Mouse (Mus musculus) heart, adult 8-10 months (tissue): ENCODE results near the gene Gm49486. TPM values are rescaled to one million over a fixed set of nuclear protein-coding genes. Genes with fewer than 3 reads are reported as not detected.

Experiments used
- DNase-seq: peaks from one replicate; pipeline ENCODE4 v3.0.0; 2022; ENCODE audit warnings: low spot score
- total RNA-seq, 4 experiments: library from RNA; stranded (reverse); gene quantifications; 2 replicates each; pipeline ENCODE4 v1.2.4; 2022

Gm49486 gene
- total RNA-seq, 4 experiments from 2014 or later, result 0.63 to 1.5 (median 1.1) TPM

DNA sequence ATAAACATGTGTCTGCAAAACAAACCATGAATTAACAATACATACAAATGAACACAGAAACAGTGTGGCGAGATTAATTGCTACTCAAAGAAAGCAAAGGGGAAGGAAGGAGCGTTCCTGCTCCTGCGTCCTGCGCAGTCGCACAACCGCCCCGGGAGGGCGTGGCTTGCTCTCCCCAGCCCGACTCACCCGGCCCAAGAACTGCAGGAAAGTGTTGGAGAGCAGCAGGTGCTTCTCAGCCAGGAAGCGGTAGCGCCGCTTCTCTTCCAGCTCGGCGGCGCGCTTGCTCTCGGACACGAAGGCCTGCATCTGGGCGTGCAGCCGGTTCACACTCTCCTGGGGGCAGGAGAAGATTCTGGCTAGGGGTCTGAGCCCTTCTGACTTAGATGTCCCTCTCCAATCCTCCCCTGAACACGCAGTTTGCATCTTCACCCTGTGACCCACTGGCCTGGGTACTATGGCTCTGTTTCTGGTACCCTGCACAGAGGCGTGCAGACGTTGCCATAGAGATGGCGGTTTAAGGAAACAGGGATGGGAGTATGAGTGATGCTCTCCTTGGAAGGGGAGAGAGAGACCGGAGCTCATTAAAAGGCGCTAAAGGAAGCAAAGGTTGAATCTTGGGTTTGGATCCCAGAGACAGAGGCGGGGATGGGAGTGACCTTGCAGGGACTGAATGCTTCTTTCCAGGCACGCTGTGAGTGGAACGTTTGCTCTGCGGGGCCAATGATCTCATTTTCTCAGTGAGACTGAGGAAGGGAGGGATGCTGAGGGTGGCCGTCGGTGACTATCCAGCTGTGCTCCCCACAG lies 41.3 kb downstream of the Gm49486 start:
- DNase-seq, result peak; percentile 79

DNA sequence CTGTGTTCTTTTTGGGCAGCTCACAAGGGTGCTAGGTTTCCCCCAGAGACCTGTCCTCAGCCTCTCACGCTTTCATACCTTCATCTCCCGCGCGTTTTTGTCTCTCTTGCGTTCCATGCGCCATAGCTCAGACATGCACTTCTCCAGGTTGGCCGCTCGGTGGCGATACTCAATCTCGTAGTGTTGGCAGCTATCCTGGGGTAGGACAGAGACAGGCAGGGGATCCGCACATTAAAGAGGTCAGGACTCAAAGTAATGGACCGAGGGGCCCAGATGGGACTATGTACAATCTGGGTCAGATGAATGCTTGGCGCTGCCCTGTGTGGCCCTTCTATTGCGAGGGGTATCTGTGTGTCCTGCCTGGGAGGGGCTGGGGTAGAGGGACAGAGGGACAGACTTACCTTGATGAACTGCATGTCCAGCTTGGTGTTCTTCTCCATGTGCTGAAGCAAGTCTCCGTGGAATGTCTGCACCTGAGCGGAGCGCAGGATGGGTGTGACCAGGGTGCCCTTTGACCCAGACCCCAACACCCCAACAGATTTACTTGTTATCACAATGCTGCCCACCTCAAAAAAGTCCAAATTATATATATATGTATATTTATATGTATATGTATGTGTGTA lies 42.0 kb downstream of the Gm49486 start:
- no peak for DNase-seq

DNA sequence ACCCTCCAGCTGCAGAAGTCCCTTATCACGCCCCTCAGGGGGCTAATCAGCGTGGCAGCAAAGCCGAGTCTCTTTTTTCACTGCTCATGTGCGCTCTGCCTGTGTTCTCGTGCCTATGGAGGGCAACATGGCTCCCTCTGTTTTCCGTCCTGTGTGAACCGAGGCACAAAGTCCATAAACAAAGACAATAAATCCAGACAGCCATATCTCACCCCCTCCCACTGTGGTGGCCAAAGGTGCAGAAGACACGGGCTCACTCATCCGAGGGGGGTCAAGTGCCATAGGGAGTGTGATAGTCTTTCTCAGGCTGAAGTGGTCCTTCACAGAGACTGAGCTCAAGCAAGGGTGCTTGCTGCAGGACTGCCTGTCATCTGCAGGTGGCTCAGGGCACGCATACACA lies 43.8 kb downstream of the Gm49486 start:
- no peak for DNase-seq

DNA sequence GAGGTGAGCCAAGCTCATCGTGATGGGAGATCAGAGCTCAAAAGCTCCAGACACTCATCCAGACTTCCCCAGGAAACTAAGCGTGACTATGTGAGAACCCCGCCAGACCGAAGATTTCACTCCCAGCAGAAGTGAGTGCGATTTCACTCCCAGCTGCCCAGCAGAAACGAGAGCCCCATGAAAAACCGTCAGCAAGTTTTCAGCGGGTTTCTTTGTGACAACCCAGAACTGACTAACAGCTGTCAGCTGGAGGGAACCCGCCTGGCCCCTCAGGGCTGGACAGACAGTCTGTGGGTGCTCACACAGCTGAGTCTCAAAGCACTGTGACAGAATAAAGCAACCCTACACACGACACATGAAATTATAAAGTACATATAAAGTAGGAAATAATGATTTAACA lies 48.5 kb downstream of the Gm49486 start:
- DNase-seq, result no peak

DNA sequence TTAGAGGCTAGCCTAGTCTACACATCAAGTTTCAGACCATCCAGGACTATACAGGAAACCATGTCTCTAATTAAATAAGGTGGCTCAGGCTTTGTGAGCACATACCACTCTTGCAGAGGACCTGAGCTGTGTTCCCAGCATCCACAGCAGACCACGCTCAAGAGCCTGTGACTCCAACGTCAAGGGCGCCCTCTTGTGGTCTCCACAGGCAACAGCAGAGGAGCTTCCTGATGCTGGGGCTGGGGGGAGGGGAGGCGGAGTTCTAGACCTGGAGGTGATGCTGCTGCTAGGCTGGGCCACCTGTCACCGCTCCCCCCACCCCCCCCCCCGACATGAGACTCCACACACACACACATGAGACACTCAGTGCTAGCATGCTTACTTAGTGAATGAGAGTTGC lies 51.0 kb downstream of the Gm49486 start:
- no peak for DNase-seq

DNA sequence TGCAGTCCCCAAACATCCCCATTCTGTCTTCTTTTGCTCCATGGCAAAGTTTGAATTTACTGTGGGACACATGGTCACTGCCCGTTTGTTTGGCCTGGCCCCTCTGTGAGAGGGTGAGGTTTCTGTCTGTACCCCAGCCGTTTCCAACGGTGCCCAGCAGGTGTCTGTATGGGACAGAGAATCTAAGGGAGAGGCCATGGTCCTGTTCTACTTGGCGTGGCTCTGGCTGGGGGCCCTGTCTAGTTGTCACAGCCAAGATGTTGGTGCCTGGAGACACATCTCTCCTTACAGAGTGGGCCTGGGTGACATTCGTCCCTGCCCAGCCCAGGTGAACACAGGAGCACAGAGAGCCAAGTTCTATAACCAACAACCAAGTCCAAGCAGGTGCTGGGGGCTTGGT lies 51.7 kb downstream of the Gm49486 start:
- DNase-seq, result no peak

DNA sequence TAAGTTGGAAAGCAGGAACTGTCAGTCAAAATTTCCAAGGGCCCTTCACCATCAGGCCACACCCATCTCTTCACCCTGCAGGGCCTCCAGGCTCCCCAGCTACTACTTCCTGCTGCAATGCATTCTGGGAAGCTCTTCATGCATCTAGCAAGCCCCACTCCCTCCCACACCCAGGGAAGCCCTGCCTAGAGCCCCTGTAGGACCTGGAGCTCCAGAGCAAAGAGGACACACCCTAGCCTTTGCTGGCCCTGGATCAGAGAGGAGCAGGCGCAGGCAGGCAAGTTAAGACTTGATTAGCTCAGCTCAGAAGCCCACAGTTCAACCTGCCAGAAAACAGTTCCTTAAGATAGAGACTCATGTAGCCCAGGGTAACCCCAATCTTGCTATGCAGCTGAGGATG lies 52.2 kb downstream of the Gm49486 start:
- DNase-seq, result no peak

DNA sequence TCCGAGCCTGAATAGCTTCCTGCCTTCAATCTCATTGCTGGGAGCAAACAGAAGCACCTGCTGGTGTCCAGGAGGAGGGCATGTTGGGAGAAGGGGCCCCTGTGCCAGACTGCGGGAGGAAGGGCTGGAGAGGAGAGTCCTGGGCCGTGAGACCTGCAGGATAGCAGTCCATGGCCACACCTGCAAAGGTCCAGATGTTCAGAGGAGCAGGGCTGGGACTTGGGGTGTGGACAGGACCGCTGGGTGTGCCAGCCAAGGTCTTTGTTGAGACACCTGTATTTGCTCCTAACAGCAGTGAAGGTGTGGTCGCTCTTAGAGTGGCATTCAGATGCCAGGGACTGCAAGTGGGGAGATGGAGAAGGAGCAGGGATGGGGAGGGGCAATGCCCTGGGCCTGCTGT lies 53.2 kb downstream of the Gm49486 start:
- no peak for DNase-seq

DNA sequence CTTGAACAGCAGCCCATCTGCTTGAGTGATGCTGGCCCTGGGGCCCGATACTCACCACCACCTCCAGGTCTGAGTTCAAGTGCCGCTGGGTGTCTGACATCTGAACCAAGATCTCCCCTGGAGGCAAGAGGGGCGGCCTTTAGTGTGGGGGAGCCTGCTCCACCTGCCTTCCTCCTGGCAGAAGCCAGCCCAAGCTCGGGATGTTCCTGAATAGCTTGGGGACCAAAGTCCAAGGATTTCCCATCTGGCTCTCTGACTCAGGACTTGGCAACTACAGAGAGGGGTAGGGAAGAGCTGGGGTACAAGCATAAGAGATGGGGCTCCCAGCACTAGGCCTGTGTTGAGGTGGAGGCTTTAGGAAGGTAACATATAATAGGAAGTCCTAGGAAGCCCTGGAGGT lies 54.2 kb downstream of the Gm49486 start:
- no peak for DNase-seq

DNA sequence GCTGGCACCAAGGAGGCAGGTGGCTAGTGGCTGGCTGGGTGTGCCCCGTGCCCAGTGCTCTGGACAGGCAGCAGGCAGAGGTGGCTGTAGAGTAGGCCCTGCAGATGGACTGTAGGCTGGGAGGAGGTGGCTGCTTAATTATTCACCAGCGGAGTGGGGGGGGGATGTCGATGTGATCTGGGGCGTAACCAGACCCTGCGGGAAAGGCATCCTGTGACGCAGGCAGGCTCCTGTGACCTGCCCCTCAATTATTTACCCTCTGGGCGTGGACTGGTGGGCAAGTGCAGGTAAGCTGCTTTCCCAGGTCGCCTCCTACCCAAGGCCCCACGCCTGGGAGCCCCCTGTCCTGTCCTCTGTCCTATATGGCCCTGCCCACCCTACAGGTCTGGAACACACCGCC lies 56.2 kb downstream of the Gm49486 start, which contains the start of gene Baiap2l2:
Baiap2l2 (minus strand) TSS at position 139 of the 400 bp plus-strand sequence.
- DNase-seq, result no peak

DNA sequence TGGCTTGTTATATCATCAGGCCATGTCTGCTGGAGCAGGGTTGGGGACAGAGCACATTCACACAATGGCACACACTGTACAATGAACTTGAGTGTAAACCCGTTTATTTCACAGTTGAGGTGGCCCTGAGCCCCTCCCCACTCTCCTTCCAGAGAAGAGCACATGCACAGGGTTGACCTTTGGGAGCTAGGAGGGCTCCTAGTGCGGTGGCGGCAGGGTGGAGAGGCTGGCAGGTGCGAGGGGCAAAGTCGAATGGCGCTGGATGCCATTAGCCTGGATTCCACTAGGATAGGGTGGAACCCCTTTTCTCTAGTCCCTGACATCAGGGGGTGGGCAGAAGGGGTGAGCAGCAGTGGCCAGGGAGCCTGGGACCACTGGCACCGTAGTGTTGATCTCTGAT lies 57.0 kb downstream of the Gm49486 start:
- DNase-seq, result no peak

DNA sequence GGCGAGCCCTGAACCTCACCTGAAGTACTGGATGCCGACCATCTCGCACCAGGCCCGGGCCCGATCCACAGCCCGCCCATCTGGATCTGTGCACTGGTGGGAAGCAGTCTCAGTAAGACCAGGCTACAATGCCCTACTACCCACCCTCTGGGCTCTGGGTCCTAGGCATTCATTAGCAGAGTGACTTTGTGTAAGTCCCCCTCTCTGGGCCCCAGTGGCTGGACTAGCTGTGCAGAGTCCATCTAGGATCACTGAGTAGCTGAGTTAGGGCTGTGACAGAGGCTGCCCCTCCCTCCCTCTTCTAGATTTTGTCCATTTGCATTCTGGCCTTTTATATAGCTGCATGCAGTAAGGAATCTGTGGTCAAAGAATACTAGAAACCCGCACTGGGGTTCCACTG lies 57.9 kb downstream of the Gm49486 start:
- no peak for DNase-seq

DNA sequence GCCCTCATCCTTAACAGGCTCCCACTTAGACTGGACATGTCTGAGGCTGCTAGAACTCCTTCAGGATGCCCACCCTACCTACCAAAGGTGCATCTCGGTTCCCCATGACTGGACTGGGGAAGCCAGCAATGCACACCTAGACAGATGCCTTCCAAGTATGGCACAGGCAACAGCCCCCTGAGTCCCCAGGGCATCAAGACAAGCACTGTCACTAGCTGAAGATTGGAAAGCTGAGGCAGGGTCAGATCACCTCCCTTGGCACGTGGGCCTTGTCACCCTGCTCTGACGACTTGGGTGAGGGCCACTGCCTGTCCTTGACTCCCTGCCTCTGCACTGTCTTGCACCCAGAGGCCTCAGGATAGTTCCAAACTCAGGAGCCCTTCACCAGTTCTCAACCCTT lies 59.2 kb downstream of the Gm49486 start:
- no peak for DNase-seq

DNA sequence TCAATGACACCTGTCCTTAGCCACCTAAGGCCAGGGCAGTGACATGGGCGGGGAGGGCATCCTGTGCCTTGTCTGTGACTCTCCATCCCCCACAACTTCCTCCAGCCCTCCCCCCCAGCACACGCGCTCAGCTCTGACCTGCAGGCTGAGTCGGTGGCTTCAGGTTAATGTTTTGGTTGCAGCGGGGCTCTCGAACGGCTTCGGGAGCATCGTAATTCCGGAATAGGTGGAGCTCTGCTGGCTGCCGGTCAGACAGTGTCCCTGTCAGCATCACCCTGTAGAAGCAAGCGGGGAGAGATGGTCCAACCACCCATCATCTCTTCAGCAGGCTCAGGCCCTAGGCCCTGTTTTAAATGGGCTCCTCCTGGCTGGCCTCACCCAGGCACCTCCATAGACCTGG lies 60.2 kb downstream of the Gm49486 start:
- DNase-seq, result no peak

DNA sequence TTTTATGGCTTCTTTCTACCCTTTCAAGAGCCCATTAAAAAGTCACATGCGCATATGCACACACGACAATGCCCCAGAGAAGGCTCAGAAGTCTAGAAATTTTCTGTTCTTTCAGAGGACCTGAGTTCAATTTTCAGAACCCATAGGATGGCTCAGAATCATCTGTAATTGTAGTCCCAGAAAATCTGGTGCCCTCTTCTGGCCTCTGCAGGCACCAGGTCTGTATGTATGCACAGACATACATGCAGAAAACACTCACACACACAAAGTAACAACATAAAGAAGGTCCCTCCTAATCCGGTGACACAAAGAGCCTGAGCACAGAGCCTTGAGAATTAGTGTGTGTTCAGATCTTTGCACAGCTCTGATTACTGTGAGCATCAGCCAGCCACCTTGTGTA lies 61.1 kb downstream of the Gm49486 start:
- no peak for DNase-seq

DNA sequence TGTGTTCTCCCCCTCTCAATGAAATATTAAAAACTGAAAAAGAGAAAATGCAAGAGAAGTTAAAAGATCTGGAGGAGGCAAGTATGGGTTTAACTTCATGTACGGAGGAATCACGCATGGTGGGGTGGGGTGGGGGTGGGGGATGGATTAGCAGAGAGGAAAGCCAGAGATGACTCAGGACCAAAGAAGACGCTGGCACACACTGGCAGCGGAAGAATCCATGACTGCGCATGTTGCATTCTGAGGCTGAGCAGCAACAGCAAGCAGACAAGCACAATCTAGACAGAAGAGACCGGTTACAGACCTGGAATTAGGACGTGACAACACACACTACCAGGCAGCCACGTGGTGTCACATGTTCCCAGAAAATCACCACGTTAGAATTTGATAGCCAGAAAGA lies 63.6 kb downstream of the Gm49486 start:
- DNase-seq, result no peak

DNA sequence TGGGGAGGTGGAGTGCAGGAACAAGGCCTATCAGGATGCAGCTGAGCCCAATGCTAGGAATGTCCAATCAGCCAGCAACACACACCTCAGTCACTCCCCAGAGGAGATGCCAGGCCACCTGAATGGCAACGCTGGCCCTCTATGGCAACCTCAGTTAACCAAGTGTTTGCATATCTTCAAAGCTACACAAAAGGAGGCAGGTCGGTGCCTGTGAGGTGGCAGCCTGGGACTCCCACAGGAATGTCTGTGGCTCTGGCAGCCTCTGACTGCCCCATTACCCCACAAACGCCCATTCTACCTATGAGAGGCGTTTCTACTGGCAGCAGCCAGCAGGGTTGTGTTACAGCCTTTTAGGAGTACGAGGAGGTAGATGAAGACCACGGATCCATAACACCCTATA lies 69.4 kb downstream of the Gm49486 start:
- DNase-seq, result no peak

DNA sequence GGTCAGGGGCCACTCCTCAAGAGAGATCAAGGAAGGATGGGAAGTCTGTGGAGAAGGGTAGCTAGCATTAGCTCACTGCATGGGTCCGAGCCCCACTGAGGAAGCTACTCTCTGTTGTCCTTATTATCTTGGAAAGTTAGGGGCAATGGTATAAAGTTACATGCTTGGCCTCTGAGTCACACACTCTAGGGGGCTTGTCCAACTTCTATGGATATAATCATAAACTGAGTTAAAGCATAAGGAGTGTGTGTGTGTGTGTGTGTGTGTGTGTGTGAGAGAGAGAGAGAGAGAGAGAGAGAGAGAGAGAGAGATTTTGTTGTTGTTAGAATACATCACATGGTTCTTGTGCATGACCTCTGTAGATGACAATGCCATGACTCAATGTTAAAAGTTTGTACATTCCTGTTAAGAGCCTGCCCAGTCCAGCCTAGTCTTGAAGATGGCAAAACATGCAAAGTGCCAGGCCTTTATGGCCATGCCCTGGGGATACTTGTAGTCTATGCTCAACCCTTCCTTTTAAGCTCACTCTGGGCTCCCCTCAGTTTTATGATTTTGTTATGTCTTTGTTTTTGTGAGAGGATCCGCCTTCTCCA lies 70.5 kb downstream of the Gm49486 start:
- DNase-seq, result no peak

DNA sequence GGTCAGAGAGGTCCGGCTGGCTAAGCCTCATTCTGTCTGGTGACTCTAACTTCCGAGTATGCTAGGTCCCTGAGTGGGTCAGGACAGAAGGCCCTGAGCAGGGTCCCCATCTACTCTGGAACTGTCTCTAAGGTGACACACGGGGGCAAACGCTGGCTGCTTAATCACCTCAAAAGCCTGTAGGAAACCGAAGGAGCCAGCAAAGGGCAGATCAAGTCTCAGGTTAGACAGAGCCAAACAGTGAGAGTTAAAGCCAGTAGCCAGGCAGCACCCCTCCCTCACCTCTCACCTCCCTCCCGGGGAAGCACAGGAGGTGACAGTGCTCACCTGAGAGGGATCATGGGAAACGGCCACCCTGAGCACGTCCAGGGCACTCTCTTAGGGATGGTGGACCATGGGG lies 74.5 kb downstream of the Gm49486 start:
- DNase-seq, result no peak

DNA sequence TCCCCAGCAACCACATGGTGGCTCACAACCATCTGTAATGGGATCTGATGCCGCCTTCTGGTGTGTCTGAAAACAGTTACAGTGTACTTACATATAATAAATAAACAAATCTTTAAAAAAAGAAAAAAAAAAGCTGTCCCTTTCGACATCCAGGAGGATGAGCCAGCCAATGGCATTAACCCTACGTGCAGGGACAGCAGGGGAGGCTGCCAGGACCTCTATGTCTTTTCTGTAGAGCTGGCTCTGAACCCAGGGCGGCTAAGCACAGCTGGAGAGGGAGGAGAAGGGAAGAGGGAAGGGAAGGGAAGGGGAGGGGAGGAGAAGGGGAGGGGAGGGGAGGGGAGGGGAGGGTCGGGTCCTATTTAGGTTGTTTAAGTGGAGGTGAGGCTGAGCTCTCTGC lies 75.6 kb downstream of the Gm49486 start:
- no peak for DNase-seq

DNA sequence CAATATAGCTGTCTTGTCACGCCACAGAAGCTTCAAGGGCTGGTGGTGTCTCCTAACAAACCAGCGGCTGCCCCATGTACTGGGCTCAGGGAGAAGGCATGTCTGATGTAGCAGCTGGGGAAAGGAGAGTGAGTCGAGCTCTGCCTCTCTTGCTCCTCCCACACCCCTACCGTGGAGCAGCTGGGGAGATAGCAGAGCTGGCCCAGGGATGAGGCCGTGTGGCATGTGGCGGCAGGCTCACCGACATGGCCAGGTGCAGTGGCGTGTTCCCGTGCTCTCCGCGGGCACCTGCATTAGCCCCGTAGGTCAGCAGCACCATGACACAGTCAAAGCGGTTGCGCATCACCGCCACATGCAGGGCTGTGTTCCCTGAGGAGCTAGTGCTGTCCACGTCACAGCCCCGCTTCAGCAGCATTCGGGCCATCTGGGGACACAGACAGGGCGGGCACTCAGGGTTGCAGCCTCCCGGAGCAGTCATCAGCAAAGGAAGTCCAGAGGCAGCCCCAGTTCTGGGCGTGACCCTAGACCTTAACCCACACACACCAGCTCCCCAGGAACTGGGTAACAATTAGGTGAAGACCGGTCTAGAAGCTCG lies 76.9 kb downstream of the Gm49486 start:
- no peak for DNase-seq
